Mouse (Mus musculus): ENCODE measurements around the gene Gm13539. TPM values are rescaled to one million over a fixed set of nuclear protein-coding genes. Genes with fewer than 3 reads are reported as not detected.

Gene Gm13539
- polyA plus RNA-seq, 1 experiment from 2014 or later, result not detected

DNA sequence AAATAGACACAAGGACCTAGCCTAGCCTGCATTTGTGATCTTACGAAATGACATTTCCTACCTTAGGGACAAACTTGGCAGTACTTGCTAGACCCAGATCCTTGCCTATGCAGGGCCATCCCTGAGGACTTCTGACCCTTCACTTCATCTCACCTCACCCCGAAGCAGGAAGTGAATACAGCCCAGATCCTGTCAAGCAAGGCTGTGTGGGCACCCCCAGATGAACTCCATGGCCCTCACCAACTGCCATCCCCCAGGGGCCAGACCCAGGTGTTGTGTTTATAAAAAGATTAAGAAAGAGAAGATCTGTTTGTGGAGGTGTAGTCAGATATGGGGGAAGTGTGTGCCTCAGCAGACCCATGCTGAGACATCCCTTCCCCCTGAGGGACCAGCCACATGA is 7.4 kb upstream of the Gm13539 start:
- no peaks in the 10 kb centered on the region for H3K36me3 ChIP-seq (ENCODE audit: control insufficient read depth, insufficient read depth, low read length)
- H3K4me1 ChIP-seq (ENCODE audit: control insufficient read depth, insufficient read depth, low read length), result no peaks in the 10 kb centered on the region
- H3K27ac ChIP-seq (ENCODE audit: low read length), result no peak overlapping the region
- no peaks in the 10 kb centered on the region for H3K9me3 ChIP-seq (replicated peaks; ENCODE audit: control insufficient read depth, low read length)
- 76% methylated on average over 2 of the region's 2 CpGs for WGBS
- no peak overlapping the region for H3K4me2 ChIP-seq (ENCODE audit: low read depth, low read length)
- H3K27me3 ChIP-seq (ENCODE audit: control insufficient read depth, insufficient read depth, low read length), result no peaks in the 10 kb centered on the region
- ATAC-seq (ENCODE audit: insufficient read depth, low FRiP score), result no peak
- H3K4me3 ChIP-seq (replicated peaks; ENCODE audit: low read length), result no peak overlapping the region
- no peak overlapping the region for H3K9ac ChIP-seq (ENCODE audit: low read length)

- no peak overlapping the region for H3K4me2 ChIP-seq (ENCODE audit: low read depth, low read length)
- no peak overlapping the region for H3K27ac ChIP-seq (ENCODE audit: low read length)
- no peaks in the 10 kb centered on the region for H3K9me3 ChIP-seq (replicated peaks; ENCODE audit: control insufficient read depth, low read length)
- no peaks in the 10 kb centered on the region for H3K4me1 ChIP-seq (ENCODE audit: control insufficient read depth, insufficient read depth, low read length)
- H3K9ac ChIP-seq (ENCODE audit: low read length), result no peak overlapping the region
- H3K4me3 ChIP-seq (replicated peaks; ENCODE audit: low read length), result no peak overlapping the region
- WGBS, result 62% methylated on average over 3 of the region's 3 CpGs
- no peaks in the 10 kb centered on the region for H3K27me3 ChIP-seq (ENCODE audit: control insufficient read depth, insufficient read depth, low read length)
- H3K36me3 ChIP-seq (ENCODE audit: control insufficient read depth, insufficient read depth, low read length), result no peaks in the 10 kb centered on the region
- no peak for ATAC-seq (ENCODE audit: insufficient read depth, low FRiP score)
Measured at GRCm38 (mm10) chr2:25775991-25776390, 6.1 kb upstream of the Gm13539 start.

- 96% methylated on average over 1 of the region's 1 CpGs for WGBS
- Histone ChIP-seq H3K4me3 (replicated peaks; ENCODE audit: low read length) (no peak within 1 kb of the TSS), H3K4me2 (ENCODE audit: low read depth, low read length) (no peak within 1 kb of the TSS), H3K4me1 (ENCODE audit: control insufficient read depth, insufficient read depth, low read length) (no peaks in the 10 kb centered on the region), H3K27ac (ENCODE audit: low read length) (no peak within 1 kb of the TSS), H3K9ac (ENCODE audit: low read length) (no peak within 1 kb of the TSS), H3K9me3 (replicated peaks; ENCODE audit: control insufficient read depth, low read length) (no peaks in the 10 kb centered on the region), H3K36me3 (ENCODE audit: control insufficient read depth, insufficient read depth, low read length) (no peaks in the 10 kb centered on the region), H3K27me3 (ENCODE audit: control insufficient read depth, insufficient read depth, low read length) (no peaks in the 10 kb centered on the region)
- ATAC-seq (ENCODE audit: insufficient read depth, low FRiP score), result no peak
Measured at GRCm38 (mm10) chr2:25776717-25777116, 5.3 kb upstream of the Gm13539 start, which contains the start of gene Lcn11. Lcn11 (plus strand) TSS chr2:25777017.

GRCm38 (mm10) chr2:25779076-25779475 is 3.0 kb upstream of the Gm13539 start:
- no peaks in the 10 kb centered on the region for H3K4me1 ChIP-seq (ENCODE audit: control insufficient read depth, insufficient read depth, low read length)

DNA sequence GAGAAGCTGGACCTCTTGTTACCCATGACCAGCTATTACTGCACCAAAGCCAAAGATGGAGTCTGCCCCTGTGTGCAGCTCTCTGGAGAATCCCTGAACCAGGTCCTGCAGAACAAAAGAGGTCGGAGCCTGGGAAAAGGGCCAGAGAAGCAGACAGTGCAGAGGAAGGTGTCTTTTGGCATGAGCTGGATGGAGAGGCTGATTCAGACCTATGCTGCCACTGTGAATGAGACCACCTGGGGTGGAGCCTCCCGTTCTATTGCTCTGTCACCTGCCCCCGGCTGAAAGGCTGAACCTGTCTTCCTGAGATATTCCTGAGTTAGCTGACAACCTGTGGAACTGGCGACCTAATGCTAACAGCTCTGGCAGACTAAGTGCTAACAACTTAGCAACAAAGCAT is 1.1 kb upstream of the Gm13539 start:
- no peaks in the 10 kb centered on the region for H3K9me3 ChIP-seq (replicated peaks; ENCODE audit: control insufficient read depth, low read length)
- WGBS, result 29% methylated on average over 4 of the region's 4 CpGs
- no peak overlapping the region for H3K27ac ChIP-seq (ENCODE audit: low read length)
- ATAC-seq (ENCODE audit: insufficient read depth, low FRiP score), result no peak
- H3K36me3 ChIP-seq (ENCODE audit: control insufficient read depth, insufficient read depth, low read length), result no peaks in the 10 kb centered on the region
- H3K4me1 ChIP-seq (ENCODE audit: control insufficient read depth, insufficient read depth, low read length), result no peaks in the 10 kb centered on the region
- H3K4me2 ChIP-seq (ENCODE audit: low read depth, low read length), result no peak overlapping the region
- no peaks in the 10 kb centered on the region for H3K27me3 ChIP-seq (ENCODE audit: control insufficient read depth, insufficient read depth, low read length)
- H3K4me3 ChIP-seq (replicated peaks; ENCODE audit: low read length), result no peak overlapping the region
- H3K9ac ChIP-seq (ENCODE audit: low read length), result no peak overlapping the region

More at GRCm38 (mm10) chr2:25779076-25779475, 3.0 kb upstream of the Gm13539 start:
- H3K4me2 ChIP-seq (ENCODE audit: low read depth, low read length), result no peak overlapping the region
- no peaks in the 10 kb centered on the region for H3K27me3 ChIP-seq (ENCODE audit: control insufficient read depth, insufficient read depth, low read length)
- H3K27ac ChIP-seq (ENCODE audit: low read length), result no peak overlapping the region
- H3K9me3 ChIP-seq (replicated peaks; ENCODE audit: control insufficient read depth, low read length), result no peaks in the 10 kb centered on the region
- no peaks in the 10 kb centered on the region for H3K36me3 ChIP-seq (ENCODE audit: control insufficient read depth, insufficient read depth, low read length)
- H3K4me3 ChIP-seq (replicated peaks; ENCODE audit: low read length), result no peak overlapping the region
- WGBS, result 85% methylated on average over 9 of the region's 9 CpGs
- no peak overlapping the region for H3K9ac ChIP-seq (ENCODE audit: low read length)
- no peak for ATAC-seq (ENCODE audit: insufficient read depth, low FRiP score)

DNA sequence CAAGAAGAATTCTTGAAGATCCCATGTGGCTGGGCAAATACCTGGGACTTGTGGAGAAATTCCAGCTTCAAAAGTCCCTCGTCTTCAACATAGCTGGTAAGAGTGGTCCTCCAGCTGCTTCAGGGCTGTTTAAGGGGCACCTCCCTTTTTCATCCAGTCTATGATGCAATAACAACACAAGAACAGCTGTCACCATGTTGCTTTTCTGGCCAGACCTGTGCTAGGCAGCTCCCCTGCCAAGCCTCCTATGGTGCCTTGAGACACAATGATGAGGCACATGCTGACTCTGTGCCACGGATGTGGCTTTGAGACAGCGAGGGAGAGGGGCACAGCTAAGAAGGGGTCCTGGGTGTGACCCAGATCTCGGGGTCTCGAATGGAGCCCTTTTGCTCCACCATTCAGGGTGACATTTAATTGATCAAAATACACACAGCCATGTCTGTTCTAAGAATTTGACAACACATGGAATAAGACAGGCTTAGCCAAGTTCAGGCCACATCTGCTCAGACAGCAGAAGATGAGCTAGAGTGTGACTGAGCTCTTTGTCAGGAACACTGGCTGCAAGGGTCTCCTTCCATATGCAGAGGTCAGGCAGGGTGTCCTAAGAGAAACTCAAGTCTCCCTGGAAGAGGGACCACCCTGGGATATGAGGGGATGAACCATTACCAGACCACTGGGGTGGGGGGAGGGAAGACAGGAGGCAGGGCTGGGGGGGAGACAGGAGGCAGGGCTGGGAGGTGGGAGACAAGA is 3.7 kb downstream of the Gm13539 start:
- no peak for ATAC-seq (ENCODE audit: insufficient read depth, low FRiP score)
- Histone ChIP-seq H3K9ac (ENCODE audit: low read length) (no peak overlapping the region), H3K9me3 (replicated peaks; ENCODE audit: control insufficient read depth, low read length) (no peaks in the 10 kb centered on the region), H3K4me1 (ENCODE audit: control insufficient read depth, insufficient read depth, low read length) (no peaks in the 10 kb centered on the region), H3K27ac (ENCODE audit: low read length) (no peak overlapping the region), H3K4me2 (ENCODE audit: low read depth, low read length) (no peak overlapping the region), H3K27me3 (ENCODE audit: control insufficient read depth, insufficient read depth, low read length) (no peaks in the 10 kb centered on the region), H3K36me3 (ENCODE audit: control insufficient read depth, insufficient read depth, low read length) (no peaks in the 10 kb centered on the region), H3K4me3 (replicated peaks; ENCODE audit: low read length) (no peak overlapping the region)
- 60% methylated on average over 5 of the region's 5 CpGs for WGBS

DNA sequence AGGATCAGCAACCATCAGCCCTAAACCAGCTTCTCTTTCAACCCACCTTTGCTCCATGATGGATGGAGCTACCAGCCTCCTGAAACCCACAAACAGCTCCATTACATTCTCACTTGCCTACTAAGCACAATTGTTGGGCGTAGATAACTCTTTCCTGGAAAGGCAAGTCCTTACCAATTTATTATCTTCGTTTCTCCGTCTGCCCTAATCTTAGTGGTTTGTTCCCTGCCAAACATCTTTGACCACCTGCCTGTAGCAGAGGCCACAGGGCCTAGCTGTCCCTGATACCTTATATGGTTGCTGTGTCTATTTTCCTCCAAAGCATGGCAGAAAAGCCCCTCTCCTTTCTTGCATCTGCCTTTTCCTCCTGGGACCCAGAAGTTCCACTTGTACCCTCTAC is 7.0 kb downstream of the Gm13539 start:
- H3K4me2 ChIP-seq (ENCODE audit: low read depth, low read length), result no peak overlapping the region
- no peak overlapping the region for H3K9ac ChIP-seq (ENCODE audit: low read length)
- ATAC-seq (ENCODE audit: insufficient read depth, low FRiP score), result no peak
- H3K27me3 ChIP-seq (ENCODE audit: control insufficient read depth, insufficient read depth, low read length), result no peaks in the 10 kb centered on the region
- H3K36me3 ChIP-seq (ENCODE audit: control insufficient read depth, insufficient read depth, low read length), result no peaks in the 10 kb centered on the region
- no peak overlapping the region for H3K4me3 ChIP-seq (replicated peaks; ENCODE audit: low read length)
- no peak overlapping the region for H3K27ac ChIP-seq (ENCODE audit: low read length)
- no peaks in the 10 kb centered on the region for H3K4me1 ChIP-seq (ENCODE audit: control insufficient read depth, insufficient read depth, low read length)
- whole genome bisulfite sequencing, result 78% methylated on average over 3 of the region's 3 CpGs
- H3K9me3 ChIP-seq (replicated peaks; ENCODE audit: control insufficient read depth, low read length), result no peaks in the 10 kb centered on the region

- ATAC-seq (ENCODE audit: insufficient read depth, low FRiP score), result no peak
- Histone ChIP-seq H3K36me3 (ENCODE audit: control insufficient read depth, insufficient read depth, low read length) (no peaks in the 10 kb centered on the region), H3K27me3 (ENCODE audit: control insufficient read depth, insufficient read depth, low read length) (no peaks in the 10 kb centered on the region), H3K9me3 (replicated peaks; ENCODE audit: control insufficient read depth, low read length) (no peaks in the 10 kb centered on the region), H3K4me3 (replicated peaks; ENCODE audit: low read length) (no peak overlapping the region), H3K27ac (ENCODE audit: low read length) (no peak overlapping the region), H3K4me1 (ENCODE audit: control insufficient read depth, insufficient read depth, low read length) (no peaks in the 10 kb centered on the region), H3K4me2 (ENCODE audit: low read depth, low read length) (no peak overlapping the region), H3K9ac (ENCODE audit: low read length) (no peak overlapping the region)
- WGBS, result 15% methylated on average over 2 of the region's 2 CpGs
Measured at GRCm38 (mm10) chr2:25797635-25798034, 15.6 kb downstream of the Gm13539 start.

DNA sequence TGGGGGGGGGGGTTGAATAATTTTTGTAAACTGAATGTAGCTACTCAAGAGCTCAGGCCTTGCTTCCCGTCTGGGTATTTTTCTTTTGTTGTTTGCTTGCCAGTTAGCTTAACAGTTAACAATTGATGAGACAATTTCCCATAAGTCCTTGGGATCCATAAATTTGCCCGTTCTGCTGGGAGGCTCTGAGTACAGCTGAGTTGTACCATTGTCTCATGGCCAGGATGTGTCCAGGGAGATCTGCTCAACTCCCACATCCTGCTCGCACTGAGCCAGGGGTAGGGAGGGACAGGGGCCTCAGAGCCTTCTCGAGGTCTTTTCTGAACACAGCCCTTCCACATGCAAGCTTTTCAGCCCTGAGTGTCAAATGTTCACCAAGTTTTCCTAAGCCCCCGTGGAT is 16.0 kb downstream of the Gm13539 start:
- no peak overlapping the region for H3K4me3 ChIP-seq (replicated peaks; ENCODE audit: low read length)
- no peak overlapping the region for H3K9ac ChIP-seq (ENCODE audit: low read length)
- H3K4me1 ChIP-seq (ENCODE audit: control insufficient read depth, insufficient read depth, low read length), result no peaks in the 10 kb centered on the region
- no peak overlapping the region for H3K4me2 ChIP-seq (ENCODE audit: low read depth, low read length)
- no peaks in the 10 kb centered on the region for H3K27me3 ChIP-seq (ENCODE audit: control insufficient read depth, insufficient read depth, low read length)
- WGBS, result 48% methylated on average over 5 of the region's 5 CpGs
- no peaks in the 10 kb centered on the region for H3K9me3 ChIP-seq (replicated peaks; ENCODE audit: control insufficient read depth, low read length)
- no peak for ATAC-seq (ENCODE audit: insufficient read depth, low FRiP score)
- H3K27ac ChIP-seq (ENCODE audit: low read length), result no peak overlapping the region
- no peaks in the 10 kb centered on the region for H3K36me3 ChIP-seq (ENCODE audit: control insufficient read depth, insufficient read depth, low read length)

Data from stomach, embryonic 16.5 days (tissue).